Mouse (Mus musculus): Measurements from ENCODE around the gene Gm49384. TPM values are rescaled to one million over a fixed set of nuclear protein-coding genes. Genes with fewer than 3 reads are reported as not detected.
A peak's percentile ranks its signal among the peaks of the same experiment; 100 is the strongest.

Gm49384 gene
- total RNA-seq, 2 experiments from 2014 or later: 8.5 to 9.2 TPM

DNA sequence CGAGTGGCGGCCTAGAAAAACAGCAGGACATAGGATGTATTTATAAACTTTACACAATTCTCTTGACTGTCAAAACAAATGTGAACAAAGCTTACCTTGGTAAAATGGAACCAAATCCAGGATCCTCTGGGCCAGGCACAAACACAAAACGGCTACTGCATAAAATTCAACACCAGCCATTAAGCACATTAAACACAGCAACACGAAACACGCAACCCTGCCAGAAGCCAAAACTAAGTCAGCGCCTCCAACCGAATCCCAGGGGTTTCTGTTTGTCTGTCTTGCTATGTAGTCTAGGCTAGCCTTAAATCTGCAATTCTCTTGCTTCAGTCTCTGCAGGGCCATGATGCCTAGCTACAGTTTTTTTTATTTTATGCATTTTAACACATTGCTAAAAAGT, 3.9 kb upstream of the Gm49384 start:
- DNase-seq (ENCODE audit: low spot score in 2 of 2): no peak

DNA sequence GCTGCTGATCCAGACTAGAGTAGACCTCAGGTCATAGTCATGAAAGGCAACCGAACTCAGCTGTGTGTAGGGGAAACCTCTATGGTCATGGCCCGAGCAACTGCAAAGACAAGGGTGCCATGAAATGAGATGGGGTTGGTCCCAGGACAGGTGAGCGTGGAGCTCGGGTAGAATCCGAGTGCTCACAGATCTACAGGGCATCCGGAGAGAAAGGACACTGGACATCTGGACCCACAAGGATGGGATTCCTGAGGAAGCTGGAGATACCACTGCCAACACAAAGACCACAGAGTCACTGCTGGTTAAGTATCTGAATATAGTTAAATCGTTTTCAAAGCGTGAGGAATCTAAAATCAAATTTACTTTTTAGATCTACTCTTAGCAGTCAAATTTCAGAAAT, 3.3 kb upstream of the Gm49384 start:
- DNase-seq (ENCODE audit: low spot score in 2 of 2): no peak

DNA sequence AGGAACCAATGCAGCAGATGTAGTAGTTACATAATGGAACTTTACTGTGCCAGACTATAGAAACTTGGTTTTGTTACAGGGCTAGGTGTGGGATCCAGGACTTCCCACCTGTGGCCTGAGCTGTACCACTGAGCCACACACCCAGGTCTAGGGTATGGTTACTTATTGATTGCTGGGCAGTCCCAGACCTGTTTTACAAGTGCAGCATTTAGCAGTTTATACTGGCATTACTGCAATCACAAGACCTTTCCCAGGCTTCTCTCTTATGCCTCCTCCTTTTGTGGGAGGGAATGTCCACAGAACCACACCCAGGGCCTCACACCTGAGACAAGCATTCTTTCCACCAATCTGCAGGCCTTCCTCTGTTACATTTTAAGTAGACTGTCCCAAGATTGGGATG, 5.1 kb downstream of the Gm49384 start:
- no peak for DNase-seq (ENCODE audit: low spot score in 2 of 2)

DNA sequence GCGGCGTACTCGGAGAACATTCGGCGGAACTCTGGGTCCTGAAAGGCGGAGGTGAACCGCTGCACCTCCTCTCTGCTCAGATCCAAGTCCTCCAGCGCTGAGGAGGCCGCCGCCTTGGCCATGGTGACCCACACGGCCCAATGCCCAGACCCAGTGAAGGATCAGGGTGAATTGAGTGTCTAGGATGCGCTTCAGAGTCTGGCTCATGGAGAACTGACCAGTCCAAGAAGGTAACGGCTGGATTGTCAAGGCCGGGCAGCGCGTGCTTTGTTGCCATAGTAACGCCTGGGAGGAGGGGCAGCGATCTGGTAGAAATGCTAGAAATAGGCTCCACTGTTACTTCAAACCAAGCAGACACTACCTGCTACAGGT, 5.9 kb downstream of the Gm49384 start, which contains the start of gene Dnaaf2:
TSS of gene Dnaaf2 (minus strand) at position 266 of the 372 bp plus-strand sequence.
- peak; percentile 51 to 72 for DNase-seq (ENCODE audit: low spot score in 2 of 2)

DNA sequence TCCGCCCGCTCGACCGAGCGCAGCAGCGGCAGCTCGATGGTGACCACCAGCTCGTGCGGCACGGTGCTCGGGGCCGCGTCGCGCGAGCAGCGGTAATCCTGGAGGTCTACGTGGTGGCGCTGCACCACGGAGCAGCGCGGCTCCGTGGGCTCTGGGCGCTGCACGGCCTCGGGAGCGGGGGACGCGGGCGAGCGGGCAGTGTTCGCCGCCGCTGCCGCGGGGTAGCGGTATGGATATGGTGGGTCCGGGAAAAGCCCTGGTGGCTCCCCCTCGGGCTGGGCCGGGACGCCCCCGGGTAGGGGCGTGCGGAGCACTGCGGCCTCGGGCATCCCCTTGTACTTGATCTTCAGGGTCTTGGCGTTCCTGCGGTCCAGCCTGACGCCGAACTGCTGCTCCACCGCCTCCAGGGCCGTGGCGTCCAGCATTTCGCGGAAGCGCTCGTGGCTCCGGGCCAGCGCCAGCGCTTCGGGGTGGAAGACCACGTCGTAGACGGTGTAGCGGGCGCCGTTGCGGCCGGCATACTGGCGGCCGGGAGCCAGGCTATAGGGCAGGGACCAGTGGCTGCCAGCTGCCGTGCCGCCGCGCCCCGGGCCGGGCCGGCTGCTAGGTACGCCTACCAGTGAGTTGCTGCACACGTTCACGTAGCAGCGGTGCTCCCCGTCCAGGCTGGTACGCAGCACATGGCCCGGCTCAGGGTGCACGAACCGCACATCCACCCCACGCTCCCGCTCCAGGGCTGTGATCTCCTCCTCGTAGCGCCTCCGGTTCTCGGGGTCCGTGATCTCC, 6.5 kb downstream of the Gm49384 start:
- peak; percentile 14 to 43 for DNase-seq (ENCODE audit: low spot score in 2 of 2)

DNA sequence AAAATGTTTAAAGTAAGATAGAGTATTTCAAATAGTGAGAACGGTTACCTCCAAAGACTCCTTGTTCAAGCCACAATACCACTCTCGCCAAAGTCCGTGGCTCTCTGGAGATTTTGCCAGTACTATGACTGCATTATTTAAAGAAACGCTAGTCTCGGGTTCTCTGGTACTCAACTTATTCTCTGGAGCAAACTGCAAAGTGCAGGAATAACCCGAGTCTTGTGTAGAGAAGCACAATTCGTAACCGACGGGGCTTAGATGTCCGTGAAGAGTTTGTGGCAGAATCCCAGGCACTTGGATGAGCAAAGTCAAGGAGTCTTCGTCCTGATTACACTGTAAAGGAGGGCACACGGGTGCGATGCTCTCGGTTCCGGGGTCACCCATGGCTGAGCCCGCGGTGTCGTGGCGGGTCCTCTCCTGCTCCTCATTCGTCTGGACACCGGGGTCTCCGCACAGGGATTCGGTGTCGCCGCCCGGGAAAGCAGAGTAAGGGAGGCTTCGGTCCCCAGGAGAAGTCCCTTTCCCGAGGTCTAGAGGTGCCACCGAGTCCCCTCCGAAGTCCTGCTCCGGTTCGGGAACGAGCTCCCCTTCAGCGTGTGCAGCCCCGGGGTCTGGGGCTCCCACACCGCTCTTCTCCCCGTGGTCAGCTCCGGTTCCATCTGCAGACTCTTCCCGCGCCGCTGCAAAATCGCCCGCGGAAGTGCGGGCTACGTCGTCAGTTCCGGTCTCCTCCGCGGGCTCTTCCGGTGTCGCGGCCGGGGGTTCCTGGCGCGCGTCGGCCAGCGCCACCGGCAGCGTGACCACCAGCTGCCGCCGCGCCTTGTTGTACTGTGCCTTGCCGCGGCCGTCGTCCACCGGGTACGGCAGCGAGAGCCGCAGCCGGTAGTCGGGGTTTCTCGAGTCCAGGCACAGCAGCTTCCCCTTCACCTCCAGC, 7.4 kb downstream of the Gm49384 start, which contains the start of gene Gm49383:
TSS of gene Gm49383 (minus strand) at position 661 of the 934 bp plus-strand sequence.
- DNase-seq (ENCODE audit: low spot score in 2 of 2): peak; percentile 33 to 46

DNA sequence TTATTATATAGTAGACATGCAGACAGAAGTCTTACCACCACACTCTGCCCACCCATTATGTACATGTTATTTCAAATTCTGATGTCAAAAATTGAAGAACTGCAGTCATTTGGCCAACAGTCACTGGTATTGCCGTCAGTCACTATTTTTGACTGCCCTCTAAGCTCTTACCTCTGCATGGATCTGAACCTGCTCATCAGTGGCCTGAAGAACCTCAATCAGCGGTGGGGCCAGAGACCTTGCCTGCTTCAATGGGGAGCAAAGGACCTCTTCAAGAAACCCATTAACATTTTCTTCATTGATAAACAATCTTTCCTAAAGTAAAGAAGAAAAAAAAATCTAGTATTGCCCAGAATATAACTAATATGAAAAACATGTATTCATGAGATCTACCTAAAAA, 11.4 kb downstream of the Gm49384 start:
- DNase-seq (ENCODE audit: low spot score in 2 of 2): no peak

DNA sequence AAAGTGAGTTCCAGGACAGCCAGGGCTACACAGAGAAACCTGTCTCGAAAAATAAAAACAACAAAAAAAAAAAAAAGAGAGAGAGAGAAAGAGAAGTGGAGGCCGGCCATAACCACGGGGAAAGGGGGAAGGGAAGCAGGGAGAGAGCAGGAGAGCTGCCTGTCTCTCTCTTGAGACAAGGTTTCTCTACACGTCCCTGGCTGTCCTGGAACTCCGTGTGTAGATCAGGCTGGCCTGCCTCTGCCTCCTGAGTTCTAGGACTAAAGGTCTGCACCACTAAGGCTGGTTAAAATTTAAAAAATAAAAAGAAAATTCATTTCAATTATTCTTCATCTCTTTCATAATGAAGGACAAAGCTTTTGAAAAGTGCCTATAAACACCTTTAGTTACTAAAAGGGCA, 12.7 kb downstream of the Gm49384 start:
- no peak for DNase-seq (ENCODE audit: low spot score in 2 of 2)

DNA sequence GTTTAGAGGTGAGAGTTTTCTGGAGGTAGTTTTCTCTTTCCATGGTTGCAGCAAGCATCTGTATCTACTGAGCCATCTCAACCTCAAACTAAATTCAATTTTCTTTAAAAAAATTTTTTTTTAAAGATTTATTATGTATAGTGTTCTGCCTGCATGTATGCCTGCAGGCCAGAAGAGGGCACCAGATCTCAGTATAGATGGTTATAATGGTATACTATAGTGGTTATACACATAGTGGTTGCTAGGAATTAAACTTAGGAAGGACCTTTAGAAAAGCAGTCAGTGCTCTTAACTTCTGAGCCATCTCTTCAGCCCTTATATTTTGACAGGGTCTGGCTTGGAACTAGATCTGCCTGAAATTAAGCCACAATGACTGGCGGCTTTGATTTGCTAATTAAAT, 13.5 kb downstream of the Gm49384 start:
- DNase-seq (ENCODE audit: low spot score in 2 of 2): no peak

DNA sequence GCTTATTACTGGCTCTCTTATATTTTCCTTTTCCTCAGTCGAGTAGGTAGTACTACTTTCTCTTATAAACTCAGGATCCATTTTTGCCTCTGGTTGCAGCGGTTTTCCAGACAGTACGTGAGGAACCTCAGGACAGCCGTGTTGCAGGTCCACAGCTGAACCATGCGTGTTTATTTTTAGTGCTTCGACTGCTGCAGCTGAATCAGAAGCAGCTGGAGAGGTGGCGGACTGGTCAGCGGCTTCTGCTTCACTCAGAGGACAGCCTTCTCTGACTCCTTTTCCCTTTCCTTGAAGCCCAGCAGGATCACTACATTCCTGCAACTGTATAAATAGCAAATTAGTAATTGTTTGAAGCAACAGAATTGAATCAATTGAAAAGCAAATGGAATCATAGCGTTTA, 14.0 kb downstream of the Gm49384 start:
- no peak for DNase-seq (ENCODE audit: low spot score in 2 of 2)

DNA sequence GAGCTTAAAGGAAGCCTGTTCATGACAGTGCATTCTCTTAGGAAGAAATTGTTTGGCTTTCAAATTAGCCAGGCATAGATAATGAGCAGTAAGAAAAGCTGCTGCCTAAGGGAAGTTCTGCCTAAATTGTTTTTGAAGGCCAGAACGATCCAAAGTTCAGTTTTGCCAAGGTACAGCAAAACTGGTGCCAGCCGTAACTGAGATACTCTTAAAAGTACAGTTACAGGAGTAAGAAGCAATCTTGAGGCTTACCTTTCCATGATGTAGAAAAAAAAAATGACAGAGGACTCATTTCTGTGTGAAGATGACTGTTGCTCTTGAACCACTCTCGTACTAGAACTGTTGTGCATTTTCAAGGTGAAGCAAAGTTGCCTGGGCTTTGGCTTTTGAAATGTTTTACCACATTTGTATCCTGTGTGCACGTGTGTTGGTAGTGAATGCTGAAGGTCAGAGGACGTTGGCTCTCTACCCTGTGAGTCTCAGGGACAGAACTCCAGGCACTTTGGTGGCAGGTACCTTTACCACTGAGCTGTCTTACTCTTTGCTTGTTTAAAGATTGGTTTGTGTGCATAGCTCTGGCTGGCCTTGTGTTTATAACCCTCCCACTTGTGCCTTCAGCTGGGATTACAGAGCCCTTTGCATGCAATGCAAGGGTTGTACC, 17.1 kb downstream of the Gm49384 start:
- DNase-seq (ENCODE audit: low spot score in 2 of 2): no peak

DNA sequence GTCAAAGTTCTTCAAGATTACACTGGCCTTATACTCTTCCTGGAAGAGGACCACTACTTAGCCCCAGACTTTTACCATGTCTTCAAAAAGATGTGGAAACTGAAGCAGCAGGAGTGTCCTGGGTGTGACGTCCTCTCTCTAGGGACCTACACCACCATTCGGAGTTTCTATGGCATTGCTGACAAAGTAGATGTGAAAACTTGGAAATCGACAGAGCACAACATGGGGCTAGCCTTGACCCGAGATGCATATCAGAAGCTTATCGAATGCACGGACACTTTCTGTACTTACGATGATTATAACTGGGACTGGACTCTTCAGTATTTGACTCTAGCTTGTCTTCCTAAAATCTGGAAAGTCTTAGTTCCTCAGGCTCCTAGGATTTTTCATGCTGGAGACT, 18.7 kb downstream of the Gm49384 start:
- no peak for DNase-seq (ENCODE audit: low spot score in 2 of 2)

DNA sequence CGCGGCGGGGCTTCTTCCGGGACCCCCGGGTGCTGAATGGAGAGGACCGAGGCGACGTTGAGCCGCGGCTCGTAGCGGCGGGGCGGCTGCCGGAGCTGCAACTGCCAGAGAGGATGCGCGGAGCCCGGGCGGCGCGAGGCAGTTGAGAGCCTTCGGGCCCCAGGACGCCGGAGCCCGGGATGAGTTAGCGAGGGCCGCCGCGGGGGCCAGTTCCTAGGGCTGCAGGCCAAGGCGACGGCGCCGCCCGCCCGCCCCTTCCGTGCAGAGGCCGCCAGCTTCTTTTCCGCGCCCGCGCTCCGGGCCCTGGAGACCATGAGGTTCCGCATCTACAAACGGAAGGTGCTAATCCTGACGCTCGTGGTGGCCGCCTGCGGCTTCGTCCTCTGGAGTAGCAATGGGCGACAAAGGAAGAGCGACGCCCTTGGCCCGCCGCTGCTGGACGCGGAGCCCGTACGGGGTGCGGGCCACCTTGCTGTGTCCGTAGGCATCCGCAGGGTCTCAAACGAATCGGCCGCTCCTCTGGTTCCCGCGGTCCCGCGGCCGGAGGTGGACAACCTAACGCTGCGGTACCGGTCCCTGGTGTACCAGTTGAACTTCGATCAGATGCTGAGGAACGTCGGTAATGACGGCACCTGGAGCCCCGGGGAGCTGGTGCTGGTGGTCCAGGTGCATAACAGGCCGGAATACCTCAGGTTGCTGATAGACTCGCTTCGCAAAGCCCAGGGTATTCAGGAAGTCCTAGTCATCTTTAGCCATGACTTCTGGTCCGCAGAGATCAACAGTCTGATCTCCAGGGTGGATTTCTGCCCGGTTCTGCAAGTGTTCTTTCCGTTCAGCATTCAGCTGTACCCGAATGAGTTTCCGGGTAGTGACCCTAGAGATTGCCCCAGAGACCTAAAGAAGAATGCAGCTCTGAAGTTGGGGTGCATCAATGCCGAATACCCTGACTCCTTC, 19.4 kb downstream of the Gm49384 start:
- DNase-seq (ENCODE audit: low spot score in 2 of 2): peak; percentile 13 to 32

DNA sequence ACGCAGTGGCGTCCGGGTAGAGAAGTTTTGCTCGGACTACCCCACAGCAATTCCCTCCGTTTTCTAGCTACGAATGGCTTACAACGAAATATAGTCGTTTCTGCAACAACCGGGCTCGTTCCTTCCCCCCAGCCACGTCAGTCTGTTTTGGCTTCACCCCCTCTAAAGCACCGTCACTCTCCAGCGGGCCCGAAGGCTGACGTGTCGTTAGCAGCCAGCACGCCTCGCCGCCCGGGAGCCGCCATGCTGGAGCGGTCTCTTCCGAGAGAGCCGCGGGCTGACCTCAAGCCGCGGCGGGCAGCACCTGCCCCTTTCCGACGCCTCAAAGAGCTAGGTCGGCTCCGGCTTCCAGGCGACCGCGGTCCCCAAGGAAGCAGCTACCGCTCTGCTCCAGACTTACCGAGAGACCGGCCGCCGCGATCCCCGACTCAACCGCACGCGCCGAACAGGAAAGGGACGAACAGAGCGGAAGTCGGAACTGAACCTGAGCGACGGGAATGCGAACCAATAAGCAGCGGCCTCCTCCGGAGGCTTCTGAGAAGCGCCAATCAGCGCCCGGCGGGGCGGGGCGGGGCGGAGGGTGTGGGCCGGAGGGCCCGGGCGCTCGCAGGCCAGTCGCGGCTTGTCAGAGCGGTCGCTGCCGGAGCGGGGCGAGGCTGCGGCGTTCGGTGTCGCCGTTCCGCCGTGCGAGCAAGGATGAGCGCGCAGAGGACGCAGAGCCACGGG, 20.3 kb downstream of the Gm49384 start, which contains the start of the genes Rpl36al and Mgat2:
TSS of gene Rpl36al (minus strand) at position 501 of the 726 bp plus-strand sequence.
TSS of gene Mgat2 (plus strand) at position 575 of the 726 bp plus-strand sequence.
- DNase-seq (ENCODE audit: low spot score in 2 of 2): peak; percentile 97 to 99

DNA sequence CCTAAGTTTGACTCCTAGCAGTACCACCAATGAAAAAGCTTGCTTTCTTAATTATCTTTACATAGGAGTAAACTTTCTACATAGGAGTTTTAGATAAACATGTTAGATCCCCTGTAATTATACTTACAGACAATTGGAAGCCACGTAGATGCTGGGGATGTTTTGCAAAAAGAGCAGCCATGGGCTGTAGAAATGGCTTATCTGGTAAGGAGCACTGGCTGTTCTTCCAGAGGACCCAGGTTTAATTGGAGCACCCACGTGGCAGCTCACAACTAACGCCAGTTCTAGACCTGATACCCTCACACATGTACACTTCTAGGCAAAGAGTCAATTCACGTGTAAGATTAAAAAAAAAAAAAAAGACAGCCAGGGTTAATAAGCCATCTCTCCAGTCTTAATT, 22.3 kb downstream of the Gm49384 start:
- no peak for DNase-seq (ENCODE audit: low spot score in 2 of 2)

DNA sequence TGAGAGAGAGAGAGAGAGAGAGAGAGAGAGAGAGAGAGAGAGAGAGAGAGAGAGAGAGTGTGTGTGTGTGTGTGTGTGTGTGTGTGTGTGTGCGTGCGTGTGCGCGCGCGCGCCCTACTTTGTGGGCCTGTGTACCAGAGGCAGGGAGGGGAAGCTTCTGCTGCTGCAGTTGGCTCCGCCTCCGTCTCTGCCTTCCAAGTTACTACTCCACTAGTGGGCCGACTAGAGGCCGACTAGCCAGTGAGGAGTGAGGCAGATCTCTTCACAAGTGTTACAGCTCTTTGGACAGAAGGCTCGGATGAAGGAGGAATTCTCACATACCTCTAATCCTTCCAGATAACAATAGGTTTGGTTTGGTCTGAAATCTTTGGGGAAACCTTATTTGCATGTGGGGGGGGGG, 24.7 kb downstream of the Gm49384 start:
- no peak for DNase-seq (ENCODE audit: low spot score in 2 of 2)

DNA sequence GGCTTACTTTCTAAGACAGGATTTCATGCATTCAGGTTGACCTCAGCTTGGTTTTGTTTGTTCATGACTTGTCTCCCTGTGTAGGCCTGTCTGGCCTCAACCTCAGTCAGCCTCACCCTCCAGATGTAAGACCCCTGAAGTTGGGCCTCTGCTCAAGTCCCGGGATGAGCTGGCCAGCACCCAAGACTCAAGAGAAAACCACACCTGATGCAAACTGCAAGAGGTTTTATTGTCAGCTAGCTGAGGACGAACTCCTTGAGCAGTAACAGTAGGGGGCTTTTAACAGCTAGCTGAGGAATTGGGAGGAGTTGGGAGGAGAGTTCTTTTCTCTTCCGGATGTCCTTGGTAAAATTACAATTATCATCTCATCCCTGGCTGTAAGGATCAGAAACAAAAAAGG, 26.5 kb downstream of the Gm49384 start:
- DNase-seq (ENCODE audit: low spot score in 2 of 2): no peak

DNA sequence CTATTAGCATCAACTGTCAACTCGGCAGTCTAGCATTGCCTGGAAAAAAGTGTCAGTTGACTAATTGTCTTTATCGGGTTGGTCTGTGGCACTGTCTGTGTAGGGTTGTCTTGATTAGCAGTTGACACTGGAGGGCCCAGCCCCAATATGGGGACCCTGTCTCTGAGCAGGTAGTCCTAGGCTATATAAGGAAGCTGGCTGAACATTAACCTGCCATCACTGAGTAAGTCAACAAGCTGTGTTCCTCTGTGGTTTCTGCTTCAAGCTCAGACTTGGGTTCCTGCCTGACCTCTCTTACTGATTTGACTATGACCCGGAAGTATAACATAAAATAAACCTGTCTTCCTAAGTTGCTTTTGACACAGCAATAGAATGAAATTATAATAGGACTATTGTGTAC, 28.1 kb downstream of the Gm49384 start:
- DNase-seq (ENCODE audit: low spot score in 2 of 2): no peak

DNA sequence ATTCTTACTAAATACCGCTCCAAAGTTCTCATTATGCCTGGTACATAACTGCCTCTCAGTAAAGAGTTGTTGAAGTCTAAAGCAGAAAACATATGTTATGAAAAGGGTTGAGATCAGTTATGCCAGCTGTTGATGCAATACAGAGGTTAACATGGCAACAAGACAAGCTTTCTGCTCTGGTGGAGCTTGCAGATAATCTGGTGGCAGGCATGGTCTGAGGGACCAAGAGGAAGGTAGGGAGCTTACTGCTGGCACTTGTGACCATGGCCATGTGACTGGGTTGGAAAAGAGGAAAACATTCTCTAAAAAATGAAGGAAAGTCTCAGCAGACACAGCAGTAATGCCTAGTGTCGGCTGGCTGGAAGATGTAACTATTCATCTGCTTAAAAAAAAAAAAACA, 32.8 kb downstream of the Gm49384 start:
- DNase-seq (ENCODE audit: low spot score in 2 of 2): no peak

All from adrenal gland, postnatal 4 days (tissue).